Mouse (Mus musculus) erythroblast, embryonic 14.5 days (primary cell): Measurements from ENCODE around the gene Opa3. TPM values are rescaled to one million over a fixed set of nuclear protein-coding genes. Genes with fewer than 3 reads are reported as not detected.

Experiments used
- H3K27me3 ChIP-seq: 2 replicates; pipeline ENCODE4 v1.6.1; 2012; ENCODE audit warnings: inconsistent platforms; ENCODE audit not compliant: control insufficient read depth
- H3K36me3 ChIP-seq: 2 replicates; pipeline ENCODE4 v1.6.1; 2012; ENCODE audit warnings: mild to moderate bottlenecking, inconsistent platforms; ENCODE audit not compliant: control insufficient read depth
- H3K4me1 ChIP-seq: 2 replicates; pipeline ENCODE4 v1.6.1; 2012; ENCODE audit warnings: inconsistent platforms; ENCODE audit not compliant: control insufficient read depth
- H3K4me3 ChIP-seq: replicated peaks from 2 replicates; pipeline ENCODE3; 2012; ENCODE audit warnings: moderate library complexity, mild to moderate bottlenecking, inconsistent platforms
- H3K9me3 ChIP-seq: 2 replicates; pipeline ENCODE4 v1.6.1; 2012; ENCODE audit warnings: low read length, inconsistent platforms, mixed read lengths; ENCODE audit not compliant: control insufficient read depth
- GATA1 ChIP-seq: IDR thresholded peaks from 2 replicates; pipeline ENCODE4 v1.6.1; 2012; ENCODE audit warnings: low read length, inconsistent platforms, mixed read lengths
- TAL1 ChIP-seq: IDR thresholded peaks from 3 replicates; pipeline ENCODE4 v1.6.1; 2012; ENCODE audit warnings: low read length, inconsistent platforms, mixed read lengths
- polyA plus RNA-seq: library from polyadenylated mRNA; stranded (reverse); fragments of >175 nt; gene quantifications from 2 replicates; pipeline ENCODE4 v1.2.3, GENCODE M21; 2012

The Opa3 gene
- polyA plus RNA-seq, 1 experiment: 2.1 TPM

- H3K9me3 ChIP-seq: peaks cover 3% of the 10 kb centered on the region; the same call in 1 of the 2 replicates
- peaks cover 85% of the 10 kb centered on the region for H3K27me3 ChIP-seq
- TF ChIP-seq TAL1 (no peak), GATA1 (no peak)
- no peak overlapping the region for H3K4me3 ChIP-seq
- H3K36me3 ChIP-seq: no peaks in the 10 kb centered on the region
- H3K4me1 ChIP-seq: peaks cover 44% of the 10 kb centered on the region
Measured at GRCm38 (mm10) chr7:19304501-19305412, 76.6 kb downstream of the Opa3 start.

- TF ChIP-seq TAL1 (no peak), GATA1 (no peak)
- Histone ChIP-seq H3K36me3 (no peaks in the 10 kb centered on the region), H3K4me1 (peaks cover 47% of the 10 kb centered on the region), H3K27me3 (peaks cover 84% of the 10 kb centered on the region), H3K9me3 (peaks cover 3% of the 10 kb centered on the region; the same call in 1 of the 2 replicates), H3K4me3 (no peak overlapping the region)
Measured at GRCm38 (mm10) chr7:19305413-19305735, 77.2 kb downstream of the Opa3 start.

Other genes starting within 250 kb of the Opa3 start
- not detected in 2 replicates for gene Nanos2, start 240.9 kb upstream of the Opa3 start, polyA plus RNA-seq
- 0.02 TPM in 1 of 2 replicates, not detected in the other for gene Mypop, start 237.1 kb upstream of the Opa3 start, polyA plus RNA-seq
- 5.0 and 5.5 TPM in 2 replicates for gene Irf2bp1, start 224.3 kb upstream of the Opa3 start, polyA plus RNA-seq
- gene Foxa3, start 204.8 kb upstream of the Opa3 start, polyA plus RNA-seq: 0.05 and 0.07 TPM in 2 replicates
- 21.6 and 22.6 TPM in 2 replicates for gene Sympk, start 204.0 kb upstream of the Opa3 start, polyA plus RNA-seq
- 0.06 TPM in 1 of 2 replicates, not detected in the other for gene Rsph6a, start 173.6 kb upstream of the Opa3 start, polyA plus RNA-seq
- gene Dmwd, start 152.1 kb upstream of the Opa3 start, polyA plus RNA-seq: 8.5 and 10.2 TPM in 2 replicates
- gene Dmpk, start 144.5 kb upstream of the Opa3 start, polyA plus RNA-seq: 6.0 TPM in 2 replicates
- 0.23 and 0.34 TPM in 2 replicates for gene Six5, start 133.7 kb upstream of the Opa3 start, polyA plus RNA-seq
- gene Gm4969, start 110.0 kb upstream of the Opa3 start, polyA plus RNA-seq: 0.05 TPM in 1 of 2 replicates, not detected in the other
- gene Fbxo46, start 108.5 kb upstream of the Opa3 start, polyA plus RNA-seq: 1.9 TPM in 2 replicates
- 0.61 and 0.66 TPM in 2 replicates for gene Qpctl, start 79.0 kb upstream of the Opa3 start, polyA plus RNA-seq
- 9.5 and 12.3 TPM in 2 replicates for gene Snrpd2, start 78.6 kb upstream of the Opa3 start, polyA plus RNA-seq
- gene Gipr, start 62.2 kb upstream of the Opa3 start, polyA plus RNA-seq: not detected in 2 replicates
- 0.25 and 0.57 TPM in 2 replicates for gene Eml2, start 51.9 kb upstream of the Opa3 start, polyA plus RNA-seq
- gene Gpr4, start 15.8 kb upstream of the Opa3 start, polyA plus RNA-seq: not detected in 2 replicates
- gene Vasp, start 43.5 kb downstream of the Opa3 start, polyA plus RNA-seq: 17.7 TPM in 2 replicates
- not detected in 2 replicates for gene Ppm1n, start 51.7 kb downstream of the Opa3 start, polyA plus RNA-seq
- 0.29 and 0.44 TPM in 2 replicates for gene Rtn2, start 54.3 kb downstream of the Opa3 start, polyA plus RNA-seq
- 7.8 and 8.8 TPM in 2 replicates for gene Fosb, start 81.7 kb downstream of the Opa3 start, polyA plus RNA-seq
- 3.4 and 3.6 TPM in 2 replicates for gene Ercc1, start 116.4 kb downstream of the Opa3 start, polyA plus RNA-seq
- gene Cd3eap, start 131.1 kb downstream of the Opa3 start, polyA plus RNA-seq: 0.70 and 0.83 TPM in 2 replicates
- 0.96 and 1.0 TPM in 2 replicates for gene Ppp1r13l, start 131.4 kb downstream of the Opa3 start, polyA plus RNA-seq
- 1.4 and 1.6 TPM in 2 replicates for gene Ercc2, start 153.7 kb downstream of the Opa3 start, polyA plus RNA-seq
- not detected in 2 replicates for gene Klc3, start 175.8 kb downstream of the Opa3 start, polyA plus RNA-seq
- gene Ckm, start 176.4 kb downstream of the Opa3 start, polyA plus RNA-seq: not detected in 2 replicates
- 0.45 and 0.52 TPM in 2 replicates for gene Mark4, start 230.5 kb downstream of the Opa3 start, polyA plus RNA-seq
- gene Exoc3l2, start 235.0 kb downstream of the Opa3 start, polyA plus RNA-seq: 0.01 and 0.04 TPM in 2 replicates